Mouse (Mus musculus): ENCODE data around the gene Adpgk.

Gene Adpgk

GRCm38 (mm10) chr9:59290957-59291687 lies at the start of gene Adpgk:
Adpgk (plus strand) TSS chr9:59291558.
- DNase-seq (ENCODE audit: low spot score in 2 of 2): peak; percentile 99

GRCm38 (mm10) chr9:59245181-59245580 lies 46.2 kb upstream of the Adpgk start:
- no peak for DNase-seq (ENCODE audit: low spot score in 2 of 2)

GRCm38 (mm10) chr9:59246456-59247029 lies 44.8 kb upstream of the Adpgk start:
- no peak for DNase-seq (ENCODE audit: low spot score in 2 of 2)

- DNase-seq (ENCODE audit: low spot score in 2 of 2): no peak
Observed at GRCm38 (mm10) chr9:59249359-59249758, 42.0 kb upstream of the Adpgk start.

- no peak for DNase-seq (ENCODE audit: low spot score in 2 of 2)
Observed at GRCm38 (mm10) chr9:59250272-59250671, 41.1 kb upstream of the Adpgk start.

- no peak for DNase-seq (ENCODE audit: low spot score in 2 of 2)
Observed at GRCm38 (mm10) chr9:59254716-59255421, 36.5 kb upstream of the Adpgk start.

- DNase-seq (ENCODE audit: low spot score in 2 of 2): no peak
Observed at GRCm38 (mm10) chr9:59259806-59260454, 31.4 kb upstream of the Adpgk start.

- no peak for DNase-seq (ENCODE audit: low spot score in 2 of 2)
Observed at GRCm38 (mm10) chr9:59266332-59266731, 25.0 kb upstream of the Adpgk start.

GRCm38 (mm10) chr9:59269728-59270127 lies 21.6 kb upstream of the Adpgk start:
- peak; percentile 74 to 80 for DNase-seq (ENCODE audit: low spot score in 2 of 2)

GRCm38 (mm10) chr9:59271081-59271480 lies 20.3 kb upstream of the Adpgk start:
- no peak for DNase-seq (ENCODE audit: low spot score in 2 of 2)

GRCm38 (mm10) chr9:59271711-59272110 lies 19.6 kb upstream of the Adpgk start:
- no peak for DNase-seq (ENCODE audit: low spot score in 2 of 2)

- DNase-seq (ENCODE audit: low spot score in 2 of 2): no peak
Observed at GRCm38 (mm10) chr9:59273199-59273598, 18.2 kb upstream of the Adpgk start.

GRCm38 (mm10) chr9:59274846-59275455 lies 16.4 kb upstream of the Adpgk start:
- DNase-seq (ENCODE audit: low spot score in 2 of 2): no peak

GRCm38 (mm10) chr9:59278199-59278598 lies 13.2 kb upstream of the Adpgk start:
- no peak for DNase-seq (ENCODE audit: low spot score in 2 of 2)

- no peak for DNase-seq (ENCODE audit: low spot score in 2 of 2)
Observed at GRCm38 (mm10) chr9:59278694-59279093, 12.7 kb upstream of the Adpgk start.

GRCm38 (mm10) chr9:59280888-59281287 lies 10.5 kb upstream of the Adpgk start:
- no peak for DNase-seq (ENCODE audit: low spot score in 2 of 2)

- DNase-seq (ENCODE audit: low spot score in 2 of 2): peak; percentile 89 to 92
Observed at GRCm38 (mm10) chr9:59281871-59282682, 9.3 kb upstream of the Adpgk start.

- DNase-seq (ENCODE audit: low spot score in 2 of 2): no peak
Observed at GRCm38 (mm10) chr9:59282683-59282986, 8.7 kb upstream of the Adpgk start.

- no peak for DNase-seq (ENCODE audit: low spot score in 2 of 2)
Observed at GRCm38 (mm10) chr9:59285614-59286013, 5.7 kb upstream of the Adpgk start.

GRCm38 (mm10) chr9:59288058-59288457 lies 3.3 kb upstream of the Adpgk start:
- no peak for DNase-seq (ENCODE audit: low spot score in 2 of 2)

- DNase-seq (ENCODE audit: low spot score in 2 of 2): no peak
Observed at GRCm38 (mm10) chr9:59288685-59289410, 2.5 kb upstream of the Adpgk start.

All from right cerebral cortex, postnatal 10 days (tissue).